Mouse (Mus musculus) heart, adult 2 months (tissue): Measurements from ENCODE around the gene Unc93b1. TPM values are rescaled to one million over a fixed set of nuclear protein-coding genes. Genes with fewer than 3 reads are reported as not detected.

Experiments
- DNase-seq, 2 experiments: peaks; one replicate each; pipeline ENCODE4 v3.0.0; 2021
- H3K27ac ChIP-seq: fragments of 200-600 bp; 2 replicates; pipeline ENCODE4 v1.8.1; 2022
- H3K27me3 ChIP-seq: fragments of 200-500 bp; 2 replicates; pipeline ENCODE4 v1.6.1; 2012; ENCODE audit warnings: mild to moderate bottlenecking, low read length, inconsistent platforms, mixed read lengths; ENCODE audit not compliant: control insufficient read depth, insufficient read depth
- H3K36me3 ChIP-seq: fragments of 200-500 bp; 2 replicates; pipeline ENCODE4 v1.6.1; 2012; ENCODE audit warnings: low read length, inconsistent platforms; ENCODE audit not compliant: control insufficient read depth, insufficient read depth
- H3K4me1 ChIP-seq: fragments of 200-500 bp; 2 replicates; pipeline ENCODE4 v1.6.1; 2011; ENCODE audit warnings: low read length; ENCODE audit not compliant: control insufficient read depth, insufficient read depth
- H3K4me3 ChIP-seq: fragments of 200-600 bp; 2 replicates; pipeline ENCODE4 v1.8.1; 2022
- H3K79me2 ChIP-seq: fragments of 200-500 bp; replicated peaks from 2 replicates; pipeline ENCODE4 v1.6.1; 2012; ENCODE audit warnings: mild to moderate bottlenecking, inconsistent platforms, low read length, moderate library complexity, mixed read lengths; ENCODE audit not compliant: control insufficient read depth, insufficient read depth
- H3K9ac ChIP-seq: fragments of 200-500 bp; 2 replicates; pipeline ENCODE4 v1.6.1; 2012; ENCODE audit warnings: low read depth, mild to moderate bottlenecking, control low read depth, inconsistent platforms, low read length, mixed read lengths
- CTCF ChIP-seq: fragments of 200-600 bp; IDR thresholded peaks from 2 replicates; pipeline ENCODE4 v1.8.1; 2022; ENCODE audit warnings: antibody characterized with exemption, mild to moderate bottlenecking, moderate library complexity
- EP300 ChIP-seq: fragments of 200-500 bp; IDR thresholded peaks from 2 replicates; pipeline ENCODE4 v1.6.1; 2011; ENCODE audit warnings: low read depth, low read length, control low read depth; ENCODE audit not compliant: insufficient read depth
- POLR2A ChIP-seq: fragments of 200-500 bp; IDR thresholded peaks from 2 replicates; pipeline ENCODE4 v1.6.1; 2011; ENCODE audit warnings: mild to moderate bottlenecking, low read depth, low read length, control low read depth; ENCODE audit not compliant: insufficient read depth
- WGBS: fragments of 180-500 bp; shearing (Covaris S2); methylation state at CpG from one replicate; pipeline ENCODE4 v1.1.7; 2018; 5-methylcytosine and 5-hydroxymethylcytosine counted together
- intact Hi-C: fragments of 180-260 bp; cut with DNase I; formaldehyde crosslinking; loops from one replicate; pipeline ENCODE4 v1.15.1; 2025
- long read RNA-seq: library from polyadenylated mRNA; stranded (forward); transcript quantifications from one replicate; pipeline ENCODE4 v2.0.0, GENCODE M21; 2021
- polyA plus RNA-seq: library from polyadenylated mRNA; depleted of rRNA; stranded (reverse); fragments of >200 nt; gene quantifications from 2 replicates; pipeline ENCODE4 v1.2.3, GENCODE M21; 2012; rRNA removed
- total RNA-seq, 2 experiments: library from RNA; stranded (reverse); gene quantifications; 2 replicates each; pipeline ENCODE4 v1.2.3; 2021

Gene Unc93b1
- total RNA-seq, result 10 to 100 TPM; 17.5 to 18.3 TPM
- 38.1 and 45.5 TPM in 2 replicates for polyA plus RNA-seq
- long read RNA-seq, transcript Unc93b1-203 (11 exons, 2,266 nt), result major isoform, 29 of 37 reads
- long read RNA-seq, partial matches to known transcripts, result 4 of 37 reads
- long read RNA-seq, other reads (novel, unspliced or antisense), result 3 of 37 reads

GRCm38 (mm10) chr19:3935032-3935895 is at the start of gene Unc93b1:
Gene Unc93b1 (plus strand): TSS chr19:3935186.
- WGBS, result 9% methylated on average over 42 of the region's 42 CpGs
- Histone ChIP-seq H3K36me3 (no peaks in the 10 kb centered on the region), H3K9ac (peak within 1 kb of the TSS; percentile 69), H3K79me2 (no peaks in the 10 kb centered on the region), H3K4me3 (peak within 1 kb of the TSS; percentile 70), H3K27ac (peak within 1 kb of the TSS; percentile 76), H3K4me1 (peaks cover 7% of the 10 kb centered on the region), H3K27me3 (no peaks in the 10 kb centered on the region)
- TF ChIP-seq CTCF (no peak), POLR2A (peak; percentile 76), EP300 (peak; percentile 51; the same call in 1 of the 2 replicates)
- DNase-seq, result peak; percentile 80 to 85
- intact Hi-C loops, result no loop called here

GRCm38 (mm10) chr19:3889096-3889495 is 45.9 kb upstream of the Unc93b1 start:
- Histone ChIP-seq H3K36me3 (no peaks in the 10 kb centered on the region), H3K4me3 (no peak overlapping the region), H3K9ac (no peak overlapping the region), H3K27ac (no peak overlapping the region), H3K27me3 (no peaks in the 10 kb centered on the region), H3K79me2 (no peaks in the 10 kb centered on the region), H3K4me1 (0 out of 2 replicates have a peak, but pooled peaks cover 1% of the 10 kb centered on the region)
- intact Hi-C loops, result no loop called here
- 93% methylated on average over 5 of the region's 5 CpGs for WGBS
- no peak for DNase-seq
- no peak for TF ChIP-seq EP300
- no peak for TF ChIP-seq CTCF
- no peak for TF ChIP-seq POLR2A

- Histone ChIP-seq H3K27ac (no peak overlapping the region), H3K9ac (no peak overlapping the region), H3K36me3 (no peaks in the 10 kb centered on the region), H3K79me2 (no peaks in the 10 kb centered on the region), H3K4me1 (0 out of 2 replicates have a peak, but pooled peaks cover 1% of the 10 kb centered on the region), H3K4me3 (no peak overlapping the region), H3K27me3 (no peaks in the 10 kb centered on the region)
- intact Hi-C loops, result no loop called here
- TF ChIP-seq CTCF (peak; percentile 55), EP300 (no peak)
- WGBS, result 81% methylated on average over 8 of the region's 8 CpGs
- DNase-seq, result peak in 1 of 2 experiments; percentile 33
Measured at GRCm38 (mm10) chr19:3890181-3890580, 44.8 kb upstream of the Unc93b1 start.

GRCm38 (mm10) chr19:3893545-3894116 is 41.4 kb upstream of the Unc93b1 start:
- WGBS, result 66% methylated on average over 4 of the region's 4 CpGs
- Histone ChIP-seq H3K27ac (no peak overlapping the region), H3K4me3 (no peak overlapping the region), H3K4me1 (0 out of 2 replicates have a peak, but pooled peaks cover 1% of the 10 kb centered on the region), H3K36me3 (no peaks in the 10 kb centered on the region), H3K9ac (no peak overlapping the region), H3K79me2 (no peaks in the 10 kb centered on the region), H3K27me3 (no peaks in the 10 kb centered on the region)
- TF ChIP-seq EP300, result no peak
- TF ChIP-seq CTCF, result no peak
- TF ChIP-seq POLR2A, result no peak
- intact Hi-C loops, result no loop called here
- DNase-seq, result no peak

GRCm38 (mm10) chr19:3894294-3894693 is 40.7 kb upstream of the Unc93b1 start:
- Histone ChIP-seq H3K9ac (no peak overlapping the region), H3K4me1 (0 out of 2 replicates have a peak, but pooled peaks cover 1% of the 10 kb centered on the region), H3K27ac (no peak overlapping the region), H3K79me2 (no peaks in the 10 kb centered on the region), H3K27me3 (no peaks in the 10 kb centered on the region), H3K4me3 (no peak overlapping the region), H3K36me3 (no peaks in the 10 kb centered on the region)
- TF ChIP-seq EP300 (no peak), POLR2A (no peak), CTCF (no peak)
- intact Hi-C loops, result no loop called here
- 95% methylated on average over 2 of the region's 2 CpGs for WGBS
- no peak for DNase-seq

- Histone ChIP-seq H3K27ac (no peak overlapping the region), H3K36me3 (no peaks in the 10 kb centered on the region), H3K4me3 (no peak overlapping the region), H3K9ac (no peak overlapping the region), H3K79me2 (no peaks in the 10 kb centered on the region), H3K27me3 (no peaks in the 10 kb centered on the region), H3K4me1 (0 out of 2 replicates have a peak, but pooled peaks cover 1% of the 10 kb centered on the region)
- TF ChIP-seq POLR2A, result no peak
- TF ChIP-seq CTCF, result no peak
- TF ChIP-seq EP300, result no peak
- intact Hi-C loops, result no loop called here
- 61% methylated on average over 3 of the region's 3 CpGs for WGBS
- DNase-seq, result no peak
Measured at GRCm38 (mm10) chr19:3895171-3895631, 39.8 kb upstream of the Unc93b1 start.
